9 mouse cellular contexts compared by ENCODE assay signal in the genomic region with DNA sequence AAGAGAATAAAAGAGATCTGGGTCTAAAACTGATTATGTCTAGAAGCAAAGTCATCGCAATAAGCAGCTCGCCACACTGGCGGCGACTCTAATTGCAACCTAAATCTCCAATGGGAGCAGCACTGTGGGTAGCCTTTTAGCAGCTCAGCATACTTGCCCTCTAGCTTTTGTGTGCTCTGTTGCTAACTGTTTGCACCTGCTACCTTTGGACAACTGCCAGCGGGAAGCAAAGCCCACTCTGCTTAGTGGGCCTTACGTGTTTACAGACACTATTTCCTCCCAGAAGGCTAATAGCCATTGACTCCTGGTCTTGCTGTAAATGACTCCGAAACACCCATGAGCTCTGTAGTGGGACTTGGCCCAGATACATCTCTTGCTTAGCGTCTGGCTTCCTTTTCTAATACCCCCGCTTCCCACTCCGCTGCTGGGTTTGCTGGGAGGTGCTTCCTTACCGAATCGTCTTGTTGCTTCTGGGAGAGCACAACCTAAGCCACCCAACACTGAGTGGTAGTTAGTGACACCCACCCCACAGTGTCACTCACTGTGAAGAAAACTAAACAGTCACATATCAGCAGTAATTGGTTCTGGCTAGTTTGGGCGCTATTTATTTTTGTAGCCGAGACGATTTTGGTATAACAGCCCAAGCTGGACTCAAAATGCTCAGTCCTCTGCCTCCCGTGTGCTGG. TPM values are rescaled to one million over a fixed set of nuclear protein-coding genes. Genes with fewer than 3 reads are reported as not detected.
DNase-seq lines count a peak whose midpoint lies in the region; ATAC-seq lines count a peak whose summit lies in the region.
"Had no signal": no experiment of that assay in that cellular context is flagged by ENCODE, and none has a peak within 500 bp of the region (broad histone marks: within the 10 kb centered on the region; RNA-seq: fewer than 3 reads in every experiment).

No protein-coding gene starts in this region.

- no peak overlapping the region for H3K4me2 ChIP-seq in midbrain, embryonic 11.5 days
- H3K4me2 ChIP-seq in limb, embryonic 12.5 days, result peak overlapping the region; percentile 18; the same call in 1 of the 2 replicates
- H3K4me2 ChIP-seq in neural tube, embryonic 15.5 days, result peak overlapping the region; percentile 17

- ATAC-seq in midbrain, embryonic 11.5 days (ENCODE audit: low FRiP score), result peak; percentile 54; the same call in 1 of the 2 replicates
- peak; percentile 90 for ATAC-seq in limb, embryonic 12.5 days (ENCODE audit: insufficient number of reproducible peaks, insufficient read depth, low FRiP score, low TSS enrichment, low read depth)
- peak; percentile 85 for ATAC-seq in neural tube, embryonic 15.5 days (ENCODE audit: low FRiP score)

- no peaks in the 10 kb centered on the region for H3K4me1 ChIP-seq in midbrain, embryonic 11.5 days (ENCODE audit: control insufficient read depth, insufficient read depth, low read length)
- H3K4me1 ChIP-seq in midbrain, embryonic 10.5 days, result 0 out of 2 replicates have a peak, but pooled peaks cover 4% of the 10 kb centered on the region
- H3K4me1 ChIP-seq in limb, embryonic 12.5 days (replicated peaks), result peaks cover 15% of the 10 kb centered on the region
- peaks cover 6% of the 10 kb centered on the region for H3K4me1 ChIP-seq in neural tube, embryonic 15.5 days

- H3K27me3 ChIP-seq in midbrain, embryonic 11.5 days (ENCODE audit: control insufficient read depth, insufficient read depth, low read length), result no peaks in the 10 kb centered on the region
- no peaks in the 10 kb centered on the region for H3K27me3 ChIP-seq in midbrain, embryonic 10.5 days (ENCODE audit: low read depth, poor library complexity, severe bottlenecking)
- peaks cover 49% of the 10 kb centered on the region for H3K27me3 ChIP-seq in limb, embryonic 12.5 days
- no peaks in the 10 kb centered on the region for H3K27me3 ChIP-seq in neural tube, embryonic 15.5 days (replicated peaks)

- H3K27ac ChIP-seq in midbrain, embryonic 11.5 days (ENCODE audit: low read depth, low read length), result no peak overlapping the region
- no peak overlapping the region for H3K27ac ChIP-seq in midbrain, embryonic 10.5 days (replicated peaks)
- 0 out of 2 replicates have a peak overlapping the region, but pooled peaks have one; percentile 37 for H3K27ac ChIP-seq in limb, embryonic 12.5 days
- H3K27ac ChIP-seq in neural tube, embryonic 15.5 days (replicated peaks), result peak overlapping the region; percentile 48; the same call in 1 of the 2 replicates

- peak; percentile 66 to 73 for DNase-seq in cerebellum, postnatal 14 days
- no peak for DNase-seq in cerebellum, adult 8-10 months
- DNase-seq in midbrain, embryonic 11.5 days (ENCODE audit: low spot score, missing footprints), result peak; percentile 83
- no peak for DNase-seq in midbrain, embryonic 10.5 days (ENCODE audit: low spot score)
- no peak for DNase-seq in yolk sac, embryonic 10.5 days (ENCODE audit: low spot score)
- no peak for DNase-seq in right cerebral cortex, postnatal 36 days (ENCODE audit: low spot score in 2 of 2)
- DNase-seq: cerebellum, adult 11-12 months had no signal

- H3K4me3 ChIP-seq in midbrain, embryonic 11.5 days (ENCODE audit: low read depth, low read length), result no peak overlapping the region
- no peak overlapping the region for H3K4me3 ChIP-seq in midbrain, embryonic 10.5 days
- H3K4me3 ChIP-seq in limb, embryonic 12.5 days (replicated peaks), result no peak overlapping the region
- no peak overlapping the region for H3K4me3 ChIP-seq in neural tube, embryonic 15.5 days (replicated peaks)

- H3K9me3 ChIP-seq in midbrain, embryonic 11.5 days (ENCODE audit: control insufficient read depth, low read length), result no peaks in the 10 kb centered on the region
- no peaks in the 10 kb centered on the region for H3K9me3 ChIP-seq in midbrain, embryonic 10.5 days (replicated peaks)
- no peaks in the 10 kb centered on the region for H3K9me3 ChIP-seq in limb, embryonic 12.5 days
- no peaks in the 10 kb centered on the region for H3K9me3 ChIP-seq in neural tube, embryonic 15.5 days (replicated peaks)

- no peak overlapping the region for H3K9ac ChIP-seq in midbrain, embryonic 11.5 days (ENCODE audit: low read length)
- H3K9ac ChIP-seq in limb, embryonic 12.5 days (replicated peaks), result no peak overlapping the region
- no peak overlapping the region for H3K9ac ChIP-seq in neural tube, embryonic 15.5 days (replicated peaks)

- 79% methylated on average over 16 of the region's 16 CpGs for WGBS in midbrain, embryonic 11.5 days
- 83% methylated on average over 16 of the region's 16 CpGs for WGBS in midbrain, embryonic 10.5 days
- 37% methylated on average over 16 of the region's 16 CpGs for WGBS in limb, embryonic 12.5 days
- WGBS in neural tube, embryonic 15.5 days, result 27% methylated on average over 16 of the region's 16 CpGs

- no peaks in the 10 kb centered on the region for H3K36me3 ChIP-seq in midbrain, embryonic 11.5 days (ENCODE audit: control insufficient read depth, insufficient read depth, low read length)
- H3K36me3 ChIP-seq in midbrain, embryonic 10.5 days, result no peaks in the 10 kb centered on the region
- peaks cover 4% of the 10 kb centered on the region; the same call in 1 of the 2 replicates for H3K36me3 ChIP-seq in limb, embryonic 12.5 days
- no peaks in the 10 kb centered on the region for H3K36me3 ChIP-seq in neural tube, embryonic 15.5 days

RNA-seq across cellular contexts. Expression of a gene that starts 28.1 kb away (rescaled TPM):
- 63.8 and 70.3 TPM in 2 replicates for polyA plus RNA-seq in midbrain, embryonic 11.5 days (2014; fragmentation: Nextera tagmentation; extraction: Ambion mirVana)
- 54.7 and 60.4 TPM in 2 replicates for polyA plus RNA-seq in midbrain, embryonic 10.5 days (2016; fragmentation: Nextera tagmentation; extraction: Ambion mirVana)
- polyA plus RNA-seq in limb, embryonic 12.5 days (2016; fragmentation: Nextera tagmentation; extraction: Ambion mirVana), result 180 and 186 TPM in 2 replicates
- 382 and 384 TPM in 2 replicates for polyA plus RNA-seq in neural tube, embryonic 15.5 days (2015; fragmentation: Nextera tagmentation; extraction: Ambion mirVana)

RNA-seq across cellular contexts. Expression of a gene that starts 56.9 kb away (rescaled TPM):
- polyA plus RNA-seq in midbrain, embryonic 11.5 days (2014; fragmentation: Nextera tagmentation; extraction: Ambion mirVana), result 47.1 and 49.1 TPM in 2 replicates
- polyA plus RNA-seq in midbrain, embryonic 10.5 days (2016; fragmentation: Nextera tagmentation; extraction: Ambion mirVana), result 37.5 and 46.4 TPM in 2 replicates
- 28.8 and 33.1 TPM in 2 replicates for polyA plus RNA-seq in limb, embryonic 12.5 days (2016; fragmentation: Nextera tagmentation; extraction: Ambion mirVana)
- 96.3 and 104 TPM in 2 replicates for polyA plus RNA-seq in neural tube, embryonic 15.5 days (2015; fragmentation: Nextera tagmentation; extraction: Ambion mirVana)

RNA-seq across cellular contexts. Expression of a gene that starts 57.0 kb away (rescaled TPM):
- 57.7 and 60.8 TPM in 2 replicates for polyA plus RNA-seq in midbrain, embryonic 11.5 days (2014; fragmentation: Nextera tagmentation; extraction: Ambion mirVana)
- polyA plus RNA-seq in midbrain, embryonic 10.5 days (2016; fragmentation: Nextera tagmentation; extraction: Ambion mirVana), result 65.5 and 68.2 TPM in 2 replicates
- 43.6 and 46.3 TPM in 2 replicates for polyA plus RNA-seq in limb, embryonic 12.5 days (2016; fragmentation: Nextera tagmentation; extraction: Ambion mirVana)
- 40.3 and 43.9 TPM in 2 replicates for polyA plus RNA-seq in neural tube, embryonic 15.5 days (2015; fragmentation: Nextera tagmentation; extraction: Ambion mirVana)

Comparison
In these comparisons a context has a peak if more than half of its experiments do, and no peak if none do; other contexts are left out.
1. DNase-seq: peak in cerebellum, postnatal 14 days (2 of 2) and midbrain, embryonic 11.5 days (single experiment); none in cerebellum, adult 8-10 months (single experiment), midbrain, embryonic 10.5 days (single experiment), yolk sac, embryonic 10.5 days (single experiment) and right cerebral cortex, postnatal 36 days (0 of 2).
2. H3K27ac ChIP-seq: peak in limb, embryonic 12.5 days (single experiment) and neural tube, embryonic 15.5 days (single experiment); none in midbrain, embryonic 11.5 days (single experiment) and midbrain, embryonic 10.5 days (single experiment).
3. Peak in every context shown above with its lines, with median percentiles within 50 percentile points of each other: ATAC-seq.